Mouse (Mus musculus): ENCODE results near the gene Adnp.
"Not testable (repeated sequence)": the region's sequence is repeated elsewhere in the genome, so short reads cannot be mapped to it uniquely, and the experiment has no call there.

The Adnp gene

GRCm38 (mm10) chr2:168205681-168206631 lies 956 bp downstream of the Adnp start:
- DNase-seq (ENCODE audit: low spot score), result peak; percentile 42

GRCm38 (mm10) chr2:168205265-168205664 lies 1.6 kb downstream of the Adnp start:
- DNase-seq (ENCODE audit: low spot score), result peak; percentile 96

- no peak for DNase-seq (ENCODE audit: low spot score)
These were observed 2.4 kb downstream of the Adnp start for GRCm38 (mm10) chr2:168204476-168204999.

GRCm38 (mm10) chr2:168200014-168200691 lies 6.8 kb downstream of the Adnp start:
- DNase-seq (ENCODE audit: low spot score), result no peak

GRCm38 (mm10) chr2:168199476-168199875 lies 7.4 kb downstream of the Adnp start:
- no peak for DNase-seq (ENCODE audit: low spot score)

GRCm38 (mm10) chr2:168198421-168198820 lies 8.5 kb downstream of the Adnp start:
- peak; percentile 33 for DNase-seq (ENCODE audit: low spot score)

GRCm38 (mm10) chr2:168195721-168196120 lies 11.2 kb downstream of the Adnp start:
- DNase-seq (ENCODE audit: low spot score), result no peak

- DNase-seq (ENCODE audit: low spot score), result no peak
These were observed 13.2 kb downstream of the Adnp start for GRCm38 (mm10) chr2:168193685-168194084.

GRCm38 (mm10) chr2:168191856-168192255 lies 15.1 kb downstream of the Adnp start:
- DNase-seq (ENCODE audit: low spot score), result no peak

- no peak for DNase-seq (ENCODE audit: low spot score)
These were observed 31.0 kb downstream of the Adnp start for GRCm38 (mm10) chr2:168175946-168176345.

- DNase-seq (ENCODE audit: low spot score), result peak; percentile 55
These were observed 36.7 kb downstream of the Adnp start for GRCm38 (mm10) chr2:168170167-168170685.

- DNase-seq (ENCODE audit: low spot score), result no peak
These were observed 37.2 kb downstream of the Adnp start for GRCm38 (mm10) chr2:168169800-168170113.

- peak; percentile 47 for DNase-seq (ENCODE audit: low spot score)
These were observed 37.8 kb downstream of the Adnp start for GRCm38 (mm10) chr2:168168892-168169799.

GRCm38 (mm10) chr2:168167781-168168180 lies 39.1 kb downstream of the Adnp start:
- DNase-seq (ENCODE audit: low spot score), result no peak

- DNase-seq (ENCODE audit: low spot score), result no peak
These were observed 40.0 kb downstream of the Adnp start for GRCm38 (mm10) chr2:168166750-168167460.

- DNase-seq (ENCODE audit: low spot score), result peak; percentile 18
These were observed 44.9 kb downstream of the Adnp start for GRCm38 (mm10) chr2:168161978-168162377.

- DNase-seq (ENCODE audit: low spot score), result peak; percentile 56
These were observed 45.4 kb downstream of the Adnp start for GRCm38 (mm10) chr2:168161514-168161971.

GRCm38 (mm10) chr2:168160370-168160930 lies 46.5 kb downstream of the Adnp start:
- no peak for DNase-seq (ENCODE audit: low spot score)

GRCm38 (mm10) chr2:168158911-168159711 lies 47.8 kb downstream of the Adnp start:
- DNase-seq (ENCODE audit: low spot score), result peak; percentile 63

- DNase-seq (ENCODE audit: low spot score), result not testable (repeated sequence)
These were observed 48.9 kb downstream of the Adnp start for GRCm38 (mm10) chr2:168157974-168158373.

All from retina, embryonic 14.5 days (tissue).